Mouse (Mus musculus) CD4-positive helper T cell, adult 2 months (primary cell): ENCODE measurements around the gene Shisa9.

Experiments used
- DNase-seq: peaks from one replicate; pipeline ENCODE4 v3.0.0-alpha.2; 2012; ENCODE audit warnings: low read depth, missing footprints, low spot score

Gene Shisa9

GRCm38 (mm10) chr16:12072573-12072972, 88.7 kb downstream of the Shisa9 start:
- DNase-seq: no peak

- no peak for DNase-seq
Observed at GRCm38 (mm10) chr16:12076270-12076669, 92.4 kb downstream of the Shisa9 start.

GRCm38 (mm10) chr16:12076700-12077099, 92.8 kb downstream of the Shisa9 start:
- DNase-seq: no peak

GRCm38 (mm10) chr16:12083082-12083481, 99.2 kb downstream of the Shisa9 start:
- DNase-seq: no peak

GRCm38 (mm10) chr16:12090604-12091235, 106.8 kb downstream of the Shisa9 start:
- no peak for DNase-seq

- DNase-seq: no peak
Observed at GRCm38 (mm10) chr16:12093253-12093652, 109.3 kb downstream of the Shisa9 start.

- DNase-seq: no peak
Observed at GRCm38 (mm10) chr16:12094784-12095315, 110.9 kb downstream of the Shisa9 start.

- no peak for DNase-seq
Observed at GRCm38 (mm10) chr16:12095365-12095764, 111.5 kb downstream of the Shisa9 start.

GRCm38 (mm10) chr16:12108436-12108835, 124.5 kb downstream of the Shisa9 start:
- DNase-seq: no peak

- no peak for DNase-seq
Observed at GRCm38 (mm10) chr16:12110851-12111437, 127.0 kb downstream of the Shisa9 start.

GRCm38 (mm10) chr16:12114396-12114795, 130.5 kb downstream of the Shisa9 start:
- no peak for DNase-seq

- DNase-seq: no peak
Observed at GRCm38 (mm10) chr16:12115040-12115856, 131.3 kb downstream of the Shisa9 start.

GRCm38 (mm10) chr16:12116926-12117325, 133.0 kb downstream of the Shisa9 start:
- DNase-seq: no peak

GRCm38 (mm10) chr16:12119463-12119862, 135.6 kb downstream of the Shisa9 start:
- DNase-seq: no peak

- no peak for DNase-seq
Observed at GRCm38 (mm10) chr16:12129782-12130181, 145.9 kb downstream of the Shisa9 start.

GRCm38 (mm10) chr16:12146666-12147065, 162.8 kb downstream of the Shisa9 start:
- no peak for DNase-seq

- DNase-seq: no peak
Observed at GRCm38 (mm10) chr16:12151986-12152385, 168.1 kb downstream of the Shisa9 start.

GRCm38 (mm10) chr16:12154476-12154875, 170.6 kb downstream of the Shisa9 start:
- DNase-seq: no peak

GRCm38 (mm10) chr16:12173482-12174041, 189.6 kb downstream of the Shisa9 start:
- DNase-seq: no peak

- no peak for DNase-seq
Observed at GRCm38 (mm10) chr16:12178031-12178430, 194.1 kb downstream of the Shisa9 start.

- DNase-seq: no peak
Observed at GRCm38 (mm10) chr16:12189739-12190138, 205.8 kb downstream of the Shisa9 start.

- DNase-seq: no peak
Observed at GRCm38 (mm10) chr16:12196841-12197240, 212.9 kb downstream of the Shisa9 start.
